Mouse (Mus musculus): Measurements from ENCODE around the gene Neurod2. TPM values are rescaled to one million over a fixed set of nuclear protein-coding genes. Genes with fewer than 3 reads are reported as not detected.

Neurod2 gene
- total RNA-seq, 1 experiment: not detected

DNA sequence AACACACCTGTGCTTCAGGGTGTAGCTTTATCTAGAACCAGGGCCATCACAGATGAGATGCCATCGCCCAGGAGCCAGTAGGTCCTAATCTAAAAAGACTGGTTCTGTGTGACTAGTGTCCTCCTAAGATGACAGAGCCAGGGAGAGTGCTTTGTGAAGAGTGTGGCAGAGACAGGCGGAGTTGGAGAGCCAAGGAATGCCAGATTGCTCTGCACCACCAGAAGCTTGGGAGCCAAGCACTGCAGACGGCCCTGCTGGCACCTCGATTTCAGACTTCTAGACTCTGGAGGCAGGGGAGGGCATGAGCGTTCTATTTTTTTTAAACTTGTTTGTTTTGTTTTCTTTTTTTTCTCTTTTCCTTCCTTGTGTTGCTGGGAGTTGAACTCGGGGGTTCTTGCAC, 39.9 kb upstream of the Neurod2 start:
- Histone ChIP-seq H3K4me3 (ENCODE audit: insufficient read depth in 1 of 2, low read depth in 1 of 2, low read length in 2 of 2, poor library complexity in 1 of 2, severe bottlenecking in 1 of 2) (no peak overlapping the region), H3K9me3 (ENCODE audit: control insufficient read depth, insufficient read depth, low read depth, low read length) (no peaks in the 10 kb centered on the region), H3K36me3 (ENCODE audit: control insufficient read depth, insufficient read depth, low read length, poor library complexity, severe bottlenecking) (peaks cover 4% of the 10 kb centered on the region; the same call in 1 of the 2 replicates), H3K9ac (ENCODE audit: insufficient read depth, low read depth, low read length, poor library complexity, severe bottlenecking) (no peak overlapping the region), H3K27ac (ENCODE audit: insufficient read depth, low read depth, low read length, poor library complexity, severe bottlenecking) (no peak overlapping the region), H3K4me1 (ENCODE audit: control insufficient read depth in 2 of 2, insufficient read depth in 2 of 2, low read length in 2 of 2, poor library complexity in 1 of 2) (peaks cover 0 to 18% of the 10 kb centered on the region in 2 experiments; a peak in 2 of 4 replicates)
- in situ Hi-C loops (cut with MboI; ENCODE audit: low sequenced_read_pairs in 2 of 2, unreplicated experiment in 2 of 2): no loop called here
- no peak for DNase-seq (ENCODE audit: low read depth, low spot score)
- TF ChIP-seq ZNF384 (IDR thresholded peaks at IDR 0.05; ENCODE audit: low read depth, low read length) (no peak), HCFC1 (IDR thresholded peaks at IDR 0.05; ENCODE audit: borderline replicate concordance, insufficient read depth, low read length) (no peak), MAFK (IDR thresholded peaks at IDR 0.05; ENCODE audit: insufficient read depth, low read depth, low read length) (no peak), ZC3H11A (IDR thresholded peaks at IDR 0.05; ENCODE audit: borderline replicate concordance, low read depth, low read length) (no peak), CHD2 (IDR thresholded peaks at IDR 0.05; ENCODE audit: low read depth, low read length) (no peak)

DNA sequence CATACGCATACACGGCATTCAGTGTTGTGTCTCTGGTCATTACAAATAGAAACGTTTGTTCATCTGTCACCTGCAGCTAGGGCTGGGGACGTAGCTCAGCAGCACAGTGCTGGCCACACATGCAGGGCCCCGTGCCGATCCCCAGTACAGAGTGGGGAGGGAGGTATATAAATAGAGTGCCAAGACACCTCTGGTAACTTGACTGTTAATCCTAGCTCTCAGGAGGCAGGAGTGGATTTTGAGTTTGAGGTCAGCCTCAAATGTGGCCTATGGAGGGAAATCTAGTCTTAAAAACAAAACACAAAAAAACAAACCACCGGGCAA, 38.4 kb upstream of the Neurod2 start:
- Histone ChIP-seq H3K36me3 (ENCODE audit: control insufficient read depth, insufficient read depth, low read length, poor library complexity, severe bottlenecking) (0 out of 2 replicates have a peak, but pooled peaks cover 2% of the 10 kb centered on the region), H3K4me3 (ENCODE audit: insufficient read depth in 1 of 2, low read depth in 1 of 2, low read length in 2 of 2, poor library complexity in 1 of 2, severe bottlenecking in 1 of 2) (no peak overlapping the region), H3K4me1 (ENCODE audit: control insufficient read depth in 2 of 2, insufficient read depth in 2 of 2, low read length in 2 of 2, poor library complexity in 1 of 2) (peaks cover 0 to 20% of the 10 kb centered on the region in 2 experiments; a peak in 2 of 4 replicates), H3K27ac (ENCODE audit: insufficient read depth, low read depth, low read length, poor library complexity, severe bottlenecking) (no peak overlapping the region), H3K9me3 (ENCODE audit: control insufficient read depth, insufficient read depth, low read depth, low read length) (no peaks in the 10 kb centered on the region), H3K9ac (ENCODE audit: insufficient read depth, low read depth, low read length, poor library complexity, severe bottlenecking) (no peak overlapping the region)
- TF ChIP-seq MAFK (IDR thresholded peaks at IDR 0.05; ENCODE audit: insufficient read depth, low read depth, low read length) (no peak), ZC3H11A (IDR thresholded peaks at IDR 0.05; ENCODE audit: borderline replicate concordance, low read depth, low read length) (no peak)
- no peak for DNase-seq (ENCODE audit: low read depth, low spot score)
- in situ Hi-C loops (cut with MboI; ENCODE audit: low sequenced_read_pairs in 2 of 2, unreplicated experiment in 2 of 2): no loop called here

DNA sequence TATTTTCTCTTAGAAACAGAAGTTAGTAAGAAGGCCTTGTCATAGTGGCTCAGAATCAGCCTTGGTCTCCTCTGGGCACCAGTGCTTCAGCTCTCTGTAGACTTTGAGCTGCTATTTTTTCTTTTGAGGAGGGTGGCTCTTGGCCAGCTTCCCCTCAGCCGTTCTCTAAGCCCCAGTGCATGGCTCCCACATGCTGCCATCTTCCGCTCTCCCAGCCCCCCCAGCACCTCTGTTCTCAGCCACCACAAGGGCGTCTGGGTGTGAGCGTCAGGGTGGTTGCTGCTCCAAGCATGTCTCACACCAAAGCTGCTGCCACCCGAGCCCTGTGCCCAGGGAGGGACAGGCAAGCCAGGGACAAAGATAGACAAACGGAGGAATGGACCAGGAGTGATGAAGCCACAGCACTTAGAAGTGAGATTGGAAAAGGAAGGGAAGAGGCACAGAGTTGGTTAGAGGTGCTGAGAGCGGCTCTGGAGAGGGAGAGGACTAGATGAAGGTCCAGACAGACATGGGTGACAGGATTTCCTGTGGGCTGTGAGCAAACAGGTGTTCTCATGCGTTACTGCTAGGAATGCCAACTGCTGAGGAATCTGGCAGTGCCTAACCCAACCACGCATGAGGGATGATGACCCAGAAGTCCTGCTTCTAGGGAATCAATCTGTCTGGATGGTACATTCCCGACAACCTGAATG, 37.9 kb upstream of the Neurod2 start:
- in situ Hi-C loops (cut with MboI; ENCODE audit: low sequenced_read_pairs in 2 of 2, unreplicated experiment in 2 of 2): no loop called here
- Histone ChIP-seq H3K36me3 (ENCODE audit: control insufficient read depth, insufficient read depth, low read length, poor library complexity, severe bottlenecking) (no peaks in the 10 kb centered on the region), H3K9me3 (ENCODE audit: control insufficient read depth, insufficient read depth, low read depth, low read length) (no peaks in the 10 kb centered on the region), H3K9ac (ENCODE audit: insufficient read depth, low read depth, low read length, poor library complexity, severe bottlenecking) (no peak overlapping the region), H3K4me1 (ENCODE audit: control insufficient read depth in 2 of 2, insufficient read depth in 2 of 2, low read length in 2 of 2, poor library complexity in 1 of 2) (peaks cover 0 to 20% of the 10 kb centered on the region in 2 experiments; a peak in 2 of 4 replicates), H3K4me3 (ENCODE audit: insufficient read depth in 1 of 2, low read depth in 1 of 2, low read length in 2 of 2, poor library complexity in 1 of 2, severe bottlenecking in 1 of 2) (no peak overlapping the region), H3K27ac (ENCODE audit: insufficient read depth, low read depth, low read length, poor library complexity, severe bottlenecking) (no peak overlapping the region)
- TF ChIP-seq HCFC1 (IDR thresholded peaks at IDR 0.05; ENCODE audit: borderline replicate concordance, insufficient read depth, low read length) (no peak), CHD2 (IDR thresholded peaks at IDR 0.05; ENCODE audit: low read depth, low read length) (no peak), MAFK (IDR thresholded peaks at IDR 0.05; ENCODE audit: insufficient read depth, low read depth, low read length) (no peak), ZNF384 (IDR thresholded peaks at IDR 0.05; ENCODE audit: low read depth, low read length) (no peak), ZC3H11A (IDR thresholded peaks at IDR 0.05; ENCODE audit: borderline replicate concordance, low read depth, low read length) (no peak)
- no peak for DNase-seq (ENCODE audit: low read depth, low spot score)

DNA sequence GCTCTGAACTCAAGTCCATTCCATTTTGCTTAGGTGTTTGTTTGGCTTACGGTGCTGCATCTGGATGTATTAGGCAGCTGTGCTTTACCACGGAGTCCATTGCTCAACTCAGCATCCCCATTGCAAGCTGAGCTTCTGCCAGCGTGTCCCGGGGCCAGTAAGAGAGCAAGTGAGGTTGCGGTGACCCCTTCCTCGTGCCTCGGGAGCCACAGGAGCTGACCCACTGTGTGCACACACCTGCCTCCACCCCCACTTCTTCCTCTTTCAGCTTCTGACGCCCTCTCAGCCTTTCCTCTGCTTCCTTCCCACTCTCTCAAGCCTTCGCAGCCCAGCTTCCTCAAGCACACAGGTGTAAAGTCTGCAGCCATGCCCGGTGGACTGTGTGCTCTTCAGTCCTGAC, 36.8 kb upstream of the Neurod2 start:
- H3K4me1 ChIP-seq (ENCODE audit: control insufficient read depth in 2 of 2, insufficient read depth in 2 of 2, low read length in 2 of 2, poor library complexity in 1 of 2): peaks cover 0 to 12% of the 10 kb centered on the region in 2 experiments; a peak in 2 of 4 replicates
- no peak overlapping the region for H3K9ac ChIP-seq (ENCODE audit: insufficient read depth, low read depth, low read length, poor library complexity, severe bottlenecking)
- DNase-seq (ENCODE audit: low read depth, low spot score): no peak
- in situ Hi-C loops (cut with MboI; ENCODE audit: low sequenced_read_pairs in 2 of 2, unreplicated experiment in 2 of 2): no loop called here
- no peaks in the 10 kb centered on the region for H3K9me3 ChIP-seq (ENCODE audit: control insufficient read depth, insufficient read depth, low read depth, low read length)
- H3K27ac ChIP-seq (ENCODE audit: insufficient read depth, low read depth, low read length, poor library complexity, severe bottlenecking): no peak overlapping the region
- no peaks in the 10 kb centered on the region for H3K36me3 ChIP-seq (ENCODE audit: control insufficient read depth, insufficient read depth, low read length, poor library complexity, severe bottlenecking)
- no peak overlapping the region for H3K4me3 ChIP-seq (ENCODE audit: insufficient read depth in 1 of 2, low read depth in 1 of 2, low read length in 2 of 2, poor library complexity in 1 of 2, severe bottlenecking in 1 of 2)
- no peak for TF ChIP-seq ZC3H11A (IDR thresholded peaks at IDR 0.05; ENCODE audit: borderline replicate concordance, low read depth, low read length)
- TF ChIP-seq MAFK (IDR thresholded peaks at IDR 0.05; ENCODE audit: insufficient read depth, low read depth, low read length): no peak
- TF ChIP-seq ZNF384 (IDR thresholded peaks at IDR 0.05; ENCODE audit: low read depth, low read length): no peak
- TF ChIP-seq CHD2 (IDR thresholded peaks at IDR 0.05; ENCODE audit: low read depth, low read length): no peak
- no peak for TF ChIP-seq HCFC1 (IDR thresholded peaks at IDR 0.05; ENCODE audit: borderline replicate concordance, insufficient read depth, low read length)
